Mouse (Mus musculus) inflammation-experienced regulatory T-cells, adult 6 months (primary cell): ENCODE measurements around the gene Armc5. TPM values are rescaled to one million over a fixed set of nuclear protein-coding genes. Genes with fewer than 3 reads are reported as not detected.

Experiments
- ATAC-seq: one replicate; pipeline ENCODE4 v1.8.0; 2017
- polyA plus RNA-seq, 3 experiments: library from polyadenylated mRNA; unstranded; fragments of 100-300 nt; shearing (Covaris generic); gene quantifications; one replicate each; pipeline ENCODE4 v1.2.1; 2017

Armc5 gene
- 1 to 10 TPM; 4.9 to 5.6 (median 5.5) TPM for polyA plus RNA-seq

DNA sequence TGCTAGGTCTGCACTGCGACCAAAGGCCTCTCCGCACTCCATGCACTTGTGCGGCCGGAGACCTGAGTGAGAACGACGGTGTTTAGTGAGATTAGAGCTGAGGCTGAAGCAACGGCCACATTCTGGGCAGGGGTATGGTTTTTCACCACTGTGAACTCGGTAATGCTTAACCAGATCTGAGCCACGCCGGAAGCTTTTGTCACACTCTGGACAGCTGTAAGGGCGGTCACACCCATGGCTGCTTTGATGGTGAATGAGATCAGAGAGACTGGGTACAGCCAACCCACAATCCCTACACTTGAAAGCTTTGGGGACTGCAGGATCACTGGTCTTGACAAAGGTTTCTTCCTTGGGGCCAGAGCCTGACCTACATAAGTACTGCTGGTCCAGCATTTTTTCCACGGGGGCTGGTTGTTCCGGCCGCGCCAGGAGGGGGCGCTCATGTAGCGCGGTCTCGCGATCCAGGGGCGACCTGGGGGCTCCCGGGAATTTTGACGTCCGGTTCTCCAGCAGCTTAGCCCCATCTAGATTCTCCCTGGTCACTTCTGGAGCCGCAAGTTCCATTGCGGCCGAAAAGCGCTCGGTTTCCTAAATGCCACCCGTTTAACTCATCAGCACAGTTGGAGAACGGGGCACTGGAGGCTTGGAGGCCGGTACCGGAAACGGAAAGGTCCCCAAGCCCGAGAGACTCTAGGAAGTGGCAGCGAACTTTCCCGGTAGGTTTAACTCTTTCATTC lies at the start of gene Armc5:
Gene Armc5, plus strand, starts transcription at position 487 of the 737 bp plus-strand sequence.
- ATAC-seq, result no peak

- ATAC-seq, result no peak
Observed at GRCm38 (mm10) chr7:128201607-128202006, 35.5 kb upstream of the Armc5 start.

- no peak for ATAC-seq
Observed at GRCm38 (mm10) chr7:128203071-128203470, 34.1 kb upstream of the Armc5 start.

GRCm38 (mm10) chr7:128204179-128204578 lies 33.0 kb upstream of the Armc5 start:
- no peak for ATAC-seq

- no peak for ATAC-seq
Observed at GRCm38 (mm10) chr7:128205695-128206094, 31.4 kb upstream of the Armc5 start.

GRCm38 (mm10) chr7:128206152-128206551 lies 31.0 kb upstream of the Armc5 start, which contains the start of gene Cox6a2:
Cox6a2 (minus strand) TSS chr7:128206387.
- ATAC-seq, result no peak

GRCm38 (mm10) chr7:128208187-128208586 lies 29.0 kb upstream of the Armc5 start:
- peak; percentile 46 for ATAC-seq

DNA sequence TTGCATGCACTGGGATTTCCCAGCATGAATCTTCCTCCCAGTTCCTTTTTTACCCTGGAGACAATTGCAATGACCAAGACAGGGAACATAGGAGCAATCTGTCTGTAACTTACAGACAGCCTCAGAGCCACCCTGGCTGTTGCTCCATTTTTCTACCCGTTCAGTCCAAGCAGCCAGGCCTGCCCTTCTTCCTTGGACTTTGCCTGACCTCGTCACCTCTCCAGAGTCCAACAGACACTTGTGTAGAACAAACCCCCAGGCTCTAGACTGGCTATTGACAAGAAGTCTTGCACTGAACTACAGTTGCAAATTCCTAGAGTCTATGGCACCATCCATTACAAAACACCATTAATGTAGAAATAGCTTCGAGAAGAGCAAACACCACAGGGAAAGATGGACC lies 27.3 kb upstream of the Armc5 start:
- ATAC-seq, result no peak

GRCm38 (mm10) chr7:128219952-128220351 lies 17.2 kb upstream of the Armc5 start:
- ATAC-seq, result no peak

GRCm38 (mm10) chr7:128220936-128221335 lies 16.2 kb upstream of the Armc5 start:
- no peak for ATAC-seq

- no peak for ATAC-seq
Observed at GRCm38 (mm10) chr7:128231741-128232140, 5.4 kb upstream of the Armc5 start.

DNA sequence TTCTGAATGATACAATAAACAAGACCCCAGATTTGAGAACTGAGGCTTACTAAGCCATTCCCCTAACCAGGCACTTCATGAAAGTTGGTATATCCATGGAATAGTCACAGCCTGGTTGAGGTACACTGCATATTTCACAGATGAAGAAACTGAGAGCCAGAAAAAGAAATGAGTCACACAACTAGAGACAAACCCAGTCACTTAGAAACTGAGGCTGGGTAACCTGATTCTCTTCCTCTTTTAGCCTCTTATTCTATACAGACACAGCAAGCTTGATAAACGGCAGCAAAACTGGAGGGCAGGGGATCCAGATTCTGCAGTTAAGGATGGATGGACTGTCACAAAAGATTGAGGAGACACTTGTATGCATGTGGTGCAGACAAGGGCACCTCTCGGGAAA lies 2.3 kb upstream of the Armc5 start:
- ATAC-seq, result no peak

DNA sequence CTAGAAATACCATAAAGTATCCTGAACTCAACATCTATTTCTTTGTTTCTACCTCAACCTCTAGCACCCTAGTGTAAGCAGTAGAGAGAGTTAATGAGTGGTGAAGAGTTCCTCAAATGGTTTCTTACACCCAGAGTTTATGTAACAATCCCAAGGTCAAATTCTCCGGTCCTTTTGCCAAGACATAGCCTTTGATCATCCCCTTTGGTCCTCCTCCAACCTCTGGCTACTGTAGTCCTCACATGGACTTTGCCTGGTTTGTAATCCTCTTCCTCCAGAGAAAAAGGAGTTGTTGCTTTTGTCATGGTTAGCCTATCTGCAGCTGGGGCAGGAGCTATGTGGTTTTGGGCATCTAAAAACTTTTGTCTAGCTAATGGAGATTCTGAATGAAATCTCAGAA lies 1.7 kb upstream of the Armc5 start:
- no peak for ATAC-seq

DNA sequence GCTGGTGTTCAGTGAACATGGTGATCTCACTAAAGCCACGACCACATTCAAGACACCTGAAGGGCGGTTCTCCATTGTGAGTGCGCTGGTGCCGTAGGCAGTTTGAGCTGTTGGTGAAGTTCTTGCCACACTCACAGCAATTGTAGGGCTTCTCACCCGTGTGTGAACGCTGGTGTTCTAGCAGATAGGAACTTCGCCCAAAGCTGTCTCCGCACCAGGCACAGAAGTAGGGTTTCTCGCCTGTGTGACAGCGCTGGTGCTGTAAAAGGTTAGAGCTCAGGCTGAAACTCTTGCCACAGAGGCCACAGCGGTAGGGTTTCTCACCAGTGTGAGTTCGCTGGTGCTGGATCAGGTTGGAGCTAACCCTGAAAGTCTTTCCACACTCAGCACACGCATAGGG lies 716 bp upstream of the Armc5 start:
- no peak for ATAC-seq

DNA sequence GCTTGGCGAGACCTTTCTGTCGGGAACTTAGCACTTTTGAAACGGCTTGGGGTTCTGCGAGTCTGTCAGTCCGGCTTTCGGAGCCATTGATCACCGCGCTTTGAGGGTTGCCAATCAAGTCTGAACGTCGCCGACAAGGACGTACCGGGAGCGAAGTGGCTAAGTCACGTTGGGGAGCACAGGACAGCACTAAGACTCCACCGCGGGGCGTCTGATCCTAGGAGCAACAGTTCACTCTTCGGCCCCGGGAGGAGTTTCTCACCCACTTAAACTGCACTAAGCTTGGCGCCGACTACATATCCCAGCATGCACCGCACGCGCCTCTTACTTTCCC lies 418 bp downstream of the Armc5 start:
- ATAC-seq, result no peak

DNA sequence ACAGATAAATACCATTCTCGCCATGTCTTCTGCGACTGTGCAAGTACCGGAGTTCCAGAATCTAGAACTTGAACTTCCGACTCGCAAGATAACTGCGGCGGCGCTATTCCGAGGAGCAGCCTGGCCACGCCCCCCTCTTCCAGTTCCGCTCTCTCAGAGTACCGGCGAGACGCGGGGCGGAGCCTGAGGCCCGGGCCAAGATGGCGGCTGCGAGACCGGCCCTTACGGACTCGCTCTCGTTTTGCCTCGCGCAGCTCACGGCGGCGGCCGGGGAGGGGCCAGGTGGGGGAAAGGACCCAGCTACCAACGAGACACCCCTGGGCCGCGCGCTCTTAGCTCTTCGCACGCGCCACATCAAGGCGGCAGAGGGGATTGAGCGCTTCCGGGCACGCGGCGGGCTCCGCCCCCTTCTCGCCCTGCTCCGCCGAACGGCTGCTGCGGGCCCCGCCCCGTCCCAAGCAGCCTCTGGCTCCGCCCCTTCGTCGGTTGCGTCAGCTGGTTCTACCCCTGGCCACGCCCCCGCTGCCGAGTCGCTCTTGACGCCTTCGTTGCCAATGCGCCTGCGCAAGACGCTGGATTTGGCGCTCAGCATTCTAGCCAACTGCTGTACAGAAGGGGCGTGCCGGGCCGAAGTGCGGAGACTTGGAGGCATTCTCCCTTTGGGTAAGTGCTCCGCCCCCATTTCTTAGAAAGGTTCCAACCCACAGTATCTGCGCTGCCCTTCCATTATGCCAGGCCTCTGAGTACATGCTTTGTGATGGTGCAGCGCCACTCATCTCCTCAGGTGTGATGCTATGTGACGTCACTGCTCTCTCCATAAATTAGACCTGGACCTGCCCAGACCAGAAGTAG lies 1.0 kb downstream of the Armc5 start, which contains the start of gene 9130023H24Rik:
Gene 9130023H24Rik, minus strand, starts transcription at position 105 of the 852 bp plus-strand sequence.
- peak; percentile 81 for ATAC-seq

DNA sequence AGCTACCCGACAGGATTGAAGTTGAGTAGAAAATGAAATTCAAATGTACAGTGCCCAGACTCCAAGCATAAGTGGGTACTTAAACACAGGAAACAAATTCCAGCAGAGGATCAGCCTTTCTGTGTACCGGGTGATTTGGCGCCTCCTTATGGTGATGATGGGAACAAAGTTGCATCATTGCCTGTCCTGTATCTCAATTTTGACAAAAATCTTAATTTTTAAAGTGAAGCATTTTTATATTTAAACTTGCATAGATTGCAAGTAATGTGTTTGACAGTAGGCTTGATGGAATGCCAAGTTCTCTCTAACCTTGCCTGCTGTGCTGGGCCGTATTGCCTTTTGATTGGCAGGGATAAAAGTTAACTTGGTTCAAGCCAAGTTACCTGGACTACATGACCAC lies 1.8 kb downstream of the Armc5 start:
- no peak for ATAC-seq

GRCm38 (mm10) chr7:128240131-128240784 lies 3.1 kb downstream of the Armc5 start:
- no peak for ATAC-seq

GRCm38 (mm10) chr7:128242331-128242730 lies 5.2 kb downstream of the Armc5 start:
- no peak for ATAC-seq

GRCm38 (mm10) chr7:128243921-128244320 lies 6.8 kb downstream of the Armc5 start:
- no peak for ATAC-seq

- ATAC-seq, result no peak
Observed at GRCm38 (mm10) chr7:128244410-128245025, 7.4 kb downstream of the Armc5 start.

- ATAC-seq, result no peak
Observed at GRCm38 (mm10) chr7:128245547-128245946, 8.4 kb downstream of the Armc5 start.
